ENCODE assay signal across 8 mouse cellular contexts in genomic region chr2:143914760-143915599, GRCm38 (mm10). TPM values are rescaled to one million over a fixed set of nuclear protein-coding genes. Genes with fewer than 3 reads are reported as not detected.
A peak's percentile ranks its signal among the peaks of the same experiment; 100 is the strongest.
DNase-seq lines count a peak whose midpoint lies in the region; ATAC-seq and TF ChIP-seq lines count a peak whose summit lies in the region.

TSS of gene Dstn (plus strand) at chr2:143915320.

- H3K4me2 ChIP-seq in hindbrain, postnatal 0 days (ENCODE audit: low read depth, low read length), result peak within 1 kb of the TSS; percentile 71

- peak within 1 kb of the TSS; percentile 92 for H3K9ac ChIP-seq in hindbrain, postnatal 0 days (replicated peaks; ENCODE audit: low read length)

- peak; percentile 96 for DNase-seq in WW6 (ENCODE audit: low read depth, low spot score)
- peak; percentile 88 to 96 for DNase-seq in cerebellum, postnatal 4 days (ENCODE audit: low spot score in 2 of 2)
- DNase-seq in gastrocnemius, adult 2 months, result peak; percentile 96
- DNase-seq in hindbrain, postnatal 0 days (ENCODE audit: low spot score), result peak; percentile 96
- peak; percentile 94 to 96 for DNase-seq in left cerebral cortex, adult 2 months (ENCODE audit: extremely low spot score in 1 of 2, low spot score in 2 of 2)
- DNase-seq in right cerebral cortex, adult 2 months (ENCODE audit: low spot score in 2 of 2), result peak; percentile 92 to 97
- peak; percentile 98 for DNase-seq in urinary bladder, postnatal 14 days (ENCODE audit: low spot score)

- ATAC-seq in hindbrain, postnatal 0 days, result peak; percentile 97
- ATAC-seq in megakaryocyte, adult 5-6 weeks (ENCODE audit: poor library complexity, severe bottlenecking), result peak; percentile 80

- H3K27ac ChIP-seq in gastrocnemius, adult 2 months, result peak within 1 kb of the TSS; percentile 98
- peak within 1 kb of the TSS; percentile 97 for H3K27ac ChIP-seq in hindbrain, postnatal 0 days
- H3K27ac ChIP-seq in left cerebral cortex, adult 2 months, result peak within 1 kb of the TSS; percentile 96

- H3K36me3 ChIP-seq in hindbrain, postnatal 0 days (ENCODE audit: insufficient read depth, low read length), result no peaks in the 10 kb centered on the region

- TF ChIP-seq CTCF in gastrocnemius, adult 2 months (IDR thresholded peaks at IDR 0.05), result no peak
- TF ChIP-seq CTCF in hindbrain, postnatal 0 days (IDR thresholded peaks at IDR 0.05; ENCODE audit: low read depth), result no peak
- TF ChIP-seq CTCF in left cerebral cortex, adult 2 months (IDR thresholded peaks at IDR 0.05), result no peak

- H3K4me3 ChIP-seq in gastrocnemius, adult 2 months, result peak within 1 kb of the TSS; percentile 75
- peak within 1 kb of the TSS; percentile 87 for H3K4me3 ChIP-seq in hindbrain, postnatal 0 days (ENCODE audit: low read length)
- H3K4me3 ChIP-seq in left cerebral cortex, adult 2 months, result peak within 1 kb of the TSS; percentile 80

- whole genome bisulfite sequencing in hindbrain, postnatal 0 days, result under 1% methylated on average over 60 of the region's 71 CpGs

- H3K9me3 ChIP-seq in hindbrain, postnatal 0 days (ENCODE audit: low read length), result no peaks in the 10 kb centered on the region

- intact Hi-C loops in gastrocnemius, adult 2 months (cut with DNase I), result loop anchor here (5.0 kb wide), 4 partner anchors 48 to 302 kb away; no protein-coding TSS in a partner anchor
- intact Hi-C loops in left cerebral cortex, adult 2 months (cut with DNase I), result loop anchor here (2.0 kb wide), 1 partner anchor 48 kb away; no protein-coding TSS in a partner anchor

- H3K27me3 ChIP-seq in hindbrain, postnatal 0 days (ENCODE audit: insufficient read depth, low read length), result no peaks in the 10 kb centered on the region

- peaks cover 8% of the 10 kb centered on the region for H3K4me1 ChIP-seq in hindbrain, postnatal 0 days (ENCODE audit: insufficient read depth, low read length)

RNA-seq across cellular contexts. Expression of gene Dstn, which starts in this region (rescaled TPM):
- 10 to 100 TPM; 24.9 to 28.2 TPM for total RNA-seq in gastrocnemius, adult 2 months (2021)
- 197 and 198 TPM in 2 replicates for total RNA-seq in hindbrain, postnatal 0 days (2014; rRNA removed)
- 409 and 418 TPM in 2 replicates for polyA plus RNA-seq in hindbrain, postnatal 0 days (2015; fragmentation: Nextera tagmentation; extraction: Ambion mirVana)
- total RNA-seq in left cerebral cortex, adult 2 months (2021), result 100 to 1,000 TPM; 154 to 157 TPM
- total RNA-seq in megakaryocyte, adult 5-6 weeks (2015), result 379 and 399 TPM in 2 replicates
- 518 and 538 TPM in 2 replicates for total RNA-seq in megakaryocyte, adult 5-6 weeks (2017)

Comparison
In these comparisons a context has a peak if more than half of its experiments do, and no peak if none do; other contexts are left out.
1. Peak in every context shown above with its lines: DNase-seq, ATAC-seq, H3K4me3 ChIP-seq and H3K27ac ChIP-seq.